Mouse (Mus musculus): ENCODE measurements around the gene Zkscan8. TPM values are rescaled to one million over a fixed set of nuclear protein-coding genes. Genes with fewer than 3 reads are reported as not detected.
A peak's percentile ranks its signal among the peaks of the same experiment; 100 is the strongest.
"Not testable (repeated sequence)": the region's sequence is repeated elsewhere in the genome, so short reads cannot be mapped to it uniquely, and the experiment has no call there.

Gene Zkscan8
- polyA plus RNA-seq (2016; fragmentation: Nextera tagmentation; extraction: Ambion mirVana) = 9.0 and 9.8 TPM in 2 replicates

DNA sequence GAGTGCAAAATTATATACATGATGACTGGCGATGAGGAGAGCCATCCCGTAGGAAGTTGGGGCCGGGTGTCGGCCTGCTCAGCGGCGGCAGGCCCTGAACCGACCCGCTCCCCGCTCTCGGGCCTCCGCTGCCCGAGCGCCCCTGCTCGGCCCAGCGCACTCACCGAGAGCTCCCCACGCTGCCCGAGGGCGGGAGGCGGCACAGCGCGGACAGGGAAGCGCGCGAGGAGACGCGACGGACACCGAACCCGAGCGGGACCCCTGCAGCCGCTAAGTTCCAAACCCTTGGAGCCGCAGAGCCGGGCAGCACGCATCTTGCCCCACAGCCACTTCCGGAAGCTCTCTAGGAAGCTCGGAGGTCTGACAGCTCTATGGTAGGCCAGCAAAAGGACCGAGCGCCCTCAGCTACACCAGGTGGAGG, at the start of gene Zkscan8:
Gene Zkscan8 (minus strand): TSS at position 340 of the 421 bp plus-strand sequence.
- H3K4me2 ChIP-seq (replicated peaks) = peak within 1 kb of the TSS; percentile 64
- peak within 1 kb of the TSS; percentile 94 for H3K4me3 ChIP-seq
- H3K9ac ChIP-seq = peak within 1 kb of the TSS; percentile 97
- peaks cover 4% of the 10 kb centered on the region for H3K4me1 ChIP-seq
- no peaks in the 10 kb centered on the region for H3K27me3 ChIP-seq
- peak; percentile 98 for ATAC-seq (ENCODE audit: low FRiP score)
- 0% methylated on average over 39 of the region's 39 CpGs for WGBS
- H3K27ac ChIP-seq = peak within 1 kb of the TSS; percentile 93
- H3K36me3 ChIP-seq = peaks cover 12% of the 10 kb centered on the region
- no peaks in the 10 kb centered on the region for H3K9me3 ChIP-seq (replicated peaks)

DNA sequence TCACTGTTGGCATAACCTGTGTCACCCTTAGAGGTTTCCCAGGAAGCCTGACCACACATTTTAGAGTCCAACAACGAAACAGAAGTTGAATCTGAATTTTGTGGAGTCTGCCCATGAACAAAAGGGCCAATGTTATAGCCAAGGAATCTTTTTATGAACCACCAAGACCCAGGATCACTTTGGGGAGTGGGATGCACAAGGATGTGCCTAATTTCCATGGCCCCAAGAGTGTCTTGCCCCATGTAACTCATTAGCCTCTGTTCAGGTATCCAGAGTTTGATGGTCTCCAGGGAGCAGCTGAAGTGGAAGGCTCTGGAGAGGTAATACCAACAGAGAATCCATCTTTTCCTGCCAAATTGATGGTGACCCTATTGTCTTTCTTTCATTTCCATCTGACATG, 28.9 kb upstream of the Zkscan8 start, which contains the start of gene Olfr1535:
Gene Olfr1535 (minus strand): TSS at position 101 of the 400 bp plus-strand sequence.
- no peaks in the 10 kb centered on the region for H3K36me3 ChIP-seq
- H3K9me3 ChIP-seq (replicated peaks) = no peaks in the 10 kb centered on the region
- 61% methylated on average over 1 of the region's 1 CpGs for WGBS
- H3K4me1 ChIP-seq = no peaks in the 10 kb centered on the region
- no peak within 1 kb of the TSS for H3K9ac ChIP-seq
- no peak within 1 kb of the TSS for H3K4me2 ChIP-seq (replicated peaks)
- no peak within 1 kb of the TSS for H3K4me3 ChIP-seq
- no peak within 1 kb of the TSS for H3K27ac ChIP-seq
- H3K27me3 ChIP-seq = no peaks in the 10 kb centered on the region
- no peak for ATAC-seq (ENCODE audit: low FRiP score)

DNA sequence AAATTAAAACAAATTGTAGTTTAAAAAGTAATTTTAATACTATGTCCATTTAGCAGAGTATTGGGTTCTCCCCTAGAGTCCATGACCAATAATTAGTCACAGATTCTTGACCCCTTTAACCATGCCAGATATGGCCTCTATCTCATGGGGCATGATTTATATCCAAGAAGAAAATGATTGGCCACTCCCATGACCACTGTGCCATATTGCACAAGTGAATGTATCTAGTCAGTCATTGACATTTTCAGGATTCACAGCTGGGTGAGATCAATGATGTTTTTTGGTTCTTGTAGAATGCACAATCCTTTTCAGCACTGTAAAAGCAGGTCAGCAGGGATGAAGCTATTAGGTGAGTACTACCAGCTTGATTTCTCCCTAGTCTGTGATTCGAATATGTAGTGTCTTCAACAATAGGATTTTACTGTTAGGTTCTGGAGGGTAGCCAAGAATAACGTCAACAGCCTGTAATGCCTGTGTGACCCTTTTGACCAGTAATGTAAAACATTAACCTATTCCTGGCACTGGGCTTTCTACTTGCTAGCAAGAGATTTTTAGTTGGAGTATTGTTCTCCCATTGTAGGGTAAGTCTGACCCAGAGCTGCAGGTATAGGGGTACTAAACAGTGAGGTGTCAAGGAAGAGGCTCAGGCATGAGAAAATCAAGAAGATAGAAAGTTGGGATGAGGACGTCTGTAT, 19.6 kb upstream of the Zkscan8 start:
- Histone ChIP-seq H3K27ac (no peak overlapping the region), H3K4me3 (no peak overlapping the region), H3K4me1 (no peaks in the 10 kb centered on the region), H3K4me2 (replicated peaks) (no peak overlapping the region), H3K9me3 (replicated peaks) (no peaks in the 10 kb centered on the region), H3K9ac (no peak overlapping the region), H3K36me3 (no peaks in the 10 kb centered on the region), H3K27me3 (no peaks in the 10 kb centered on the region)
- 63% methylated on average over 3 of the region's 3 CpGs for WGBS
- no peak for ATAC-seq (ENCODE audit: low FRiP score)

DNA sequence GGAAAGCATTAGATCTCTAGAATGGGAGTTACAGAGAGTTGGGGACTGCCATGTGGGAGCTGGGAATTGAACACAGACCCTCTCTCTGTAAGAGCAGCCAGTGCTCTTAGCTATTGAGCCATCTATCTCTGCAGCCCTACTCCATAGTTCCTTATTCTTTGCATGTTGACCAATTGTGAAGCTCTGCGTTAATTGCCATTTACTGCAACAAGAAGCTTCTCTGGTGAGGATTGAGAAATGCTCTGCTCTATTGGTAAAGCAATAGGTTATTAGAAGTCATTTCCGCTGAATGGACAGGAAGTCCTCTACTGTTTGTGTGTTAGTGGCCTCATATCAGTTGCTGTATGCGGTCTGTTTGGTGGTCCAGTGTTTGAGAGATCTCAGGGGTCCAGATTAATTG, 18.6 kb upstream of the Zkscan8 start:
- no peaks in the 10 kb centered on the region for H3K27me3 ChIP-seq
- H3K4me3 ChIP-seq = no peak overlapping the region
- no peak overlapping the region for H3K27ac ChIP-seq
- ATAC-seq (ENCODE audit: low FRiP score) = no peak
- 96% methylated on average over 3 of the region's 3 CpGs for WGBS
- H3K9ac ChIP-seq = no peak overlapping the region
- no peak overlapping the region for H3K4me2 ChIP-seq (replicated peaks)
- H3K36me3 ChIP-seq = no peaks in the 10 kb centered on the region
- no peaks in the 10 kb centered on the region for H3K4me1 ChIP-seq
- no peaks in the 10 kb centered on the region for H3K9me3 ChIP-seq (replicated peaks)

DNA sequence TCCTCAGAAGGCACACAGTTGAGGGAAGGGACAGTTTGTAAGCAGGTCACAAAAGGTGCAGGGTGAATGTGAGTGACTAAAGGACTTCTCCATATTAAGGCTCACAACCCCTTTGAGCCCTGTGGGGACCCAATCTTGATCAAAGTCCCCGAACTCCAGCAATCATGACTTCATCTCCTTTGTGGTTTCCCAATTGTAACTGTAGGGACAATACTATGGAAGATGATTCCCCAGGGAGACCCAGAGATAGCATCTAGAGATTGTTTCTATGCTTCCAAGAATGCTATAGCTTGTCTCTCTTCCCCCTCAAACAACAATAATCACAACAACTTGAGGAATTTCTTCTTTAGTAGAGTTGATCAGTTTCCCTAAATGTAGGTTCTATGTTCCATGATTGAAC, 11.8 kb upstream of the Zkscan8 start, which contains the start of gene Olfr1366:
Gene Olfr1366 (minus strand): TSS at position 101 of the 400 bp plus-strand sequence.
- no peak for ATAC-seq (ENCODE audit: low FRiP score)
- Histone ChIP-seq H3K4me2 (replicated peaks) (no peak within 1 kb of the TSS), H3K4me3 (no peak within 1 kb of the TSS), H3K9me3 (replicated peaks) (no peaks in the 10 kb centered on the region), H3K4me1 (no peaks in the 10 kb centered on the region), H3K27me3 (no peaks in the 10 kb centered on the region), H3K9ac (no peak within 1 kb of the TSS), H3K36me3 (no peaks in the 10 kb centered on the region), H3K27ac (no peak within 1 kb of the TSS)
- 81% methylated on average over 1 of the region's 1 CpGs for WGBS

DNA sequence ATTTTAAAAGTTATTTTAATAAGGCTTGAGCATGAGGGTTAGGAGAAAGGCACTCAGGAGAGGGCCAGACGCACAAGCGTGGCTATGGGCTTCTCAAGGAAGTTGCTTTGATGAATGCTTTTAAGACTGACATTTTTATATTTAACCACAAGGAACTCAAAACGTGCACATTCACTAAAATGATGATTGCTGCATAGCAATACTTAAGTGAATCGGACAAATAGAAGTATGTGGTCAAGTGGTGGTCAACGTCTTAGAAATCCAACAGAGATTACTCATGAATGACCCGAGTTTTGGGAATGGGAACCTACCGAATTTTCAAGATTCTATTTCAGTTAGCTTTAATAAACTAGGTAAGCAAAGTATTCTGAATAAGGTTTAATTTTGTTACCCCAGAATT, 784 bp downstream of the Zkscan8 start:
- Histone ChIP-seq H3K36me3 (peaks cover 16% of the 10 kb centered on the region), H3K9me3 (replicated peaks) (no peaks in the 10 kb centered on the region), H3K4me2 (replicated peaks) (peak overlapping the region; percentile 64), H3K27ac (no peak overlapping the region), H3K4me1 (peaks cover 4% of the 10 kb centered on the region), H3K27me3 (no peaks in the 10 kb centered on the region), H3K4me3 (peak overlapping the region; percentile 24), H3K9ac (peak overlapping the region; percentile 15; the same call in 1 of the 2 replicates)
- no peak for ATAC-seq (ENCODE audit: low FRiP score)
- WGBS = 58% methylated on average over 7 of the region's 7 CpGs

DNA sequence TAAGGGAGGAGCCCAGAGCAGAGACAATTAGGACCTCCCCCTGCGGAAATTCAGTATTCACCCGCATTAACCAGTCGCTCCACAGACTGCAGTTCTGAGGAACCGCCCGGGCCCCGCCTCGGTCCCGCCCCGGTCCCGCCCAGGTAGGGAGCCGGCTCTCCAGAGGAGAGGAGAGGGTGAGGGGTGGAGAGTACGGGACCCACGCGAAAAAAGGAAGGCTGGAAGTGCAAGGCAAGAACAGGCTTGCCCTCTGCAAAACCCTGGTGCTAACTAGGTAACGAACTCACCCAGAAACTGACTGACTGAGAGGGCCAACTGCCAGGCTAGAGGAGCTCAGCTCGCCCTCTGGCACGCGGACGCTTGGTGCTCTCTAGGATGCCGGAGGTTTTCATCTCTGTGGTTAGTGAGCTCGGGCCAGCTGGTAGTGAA, 24.7 kb downstream of the Zkscan8 start:
- peak overlapping the region; percentile 63 for H3K4me2 ChIP-seq (replicated peaks)
- peak; percentile 99 for ATAC-seq (ENCODE audit: low FRiP score)
- WGBS = under 1% methylated on average over 21 of the region's 21 CpGs
- peak overlapping the region; percentile 73 for H3K9ac ChIP-seq
- no peaks in the 10 kb centered on the region for H3K27me3 ChIP-seq
- H3K27ac ChIP-seq = peak overlapping the region; percentile 73
- H3K36me3 ChIP-seq = no peaks in the 10 kb centered on the region
- no peaks in the 10 kb centered on the region for H3K9me3 ChIP-seq (replicated peaks)
- H3K4me1 ChIP-seq = no peaks in the 10 kb centered on the region
- H3K4me3 ChIP-seq = peak overlapping the region; percentile 61

DNA sequence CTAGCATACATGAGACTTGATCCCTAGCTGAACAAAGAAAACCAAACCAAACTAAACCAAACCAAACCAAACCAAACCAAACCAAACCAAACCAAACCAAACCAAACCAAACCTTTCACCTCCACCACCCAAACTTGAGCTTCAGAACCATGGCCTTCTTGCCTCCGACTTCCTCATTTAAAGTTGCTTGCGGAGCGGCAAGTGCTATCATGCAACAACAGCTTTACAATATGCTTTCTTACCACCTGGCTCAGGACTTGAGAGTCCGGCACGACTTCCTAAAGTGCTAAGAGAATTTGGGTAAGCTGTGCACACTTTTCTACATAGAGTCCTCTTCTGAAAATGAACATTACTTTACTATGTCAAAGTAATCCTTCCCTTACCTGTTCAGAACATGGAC, 28.6 kb downstream of the Zkscan8 start:
- no peaks in the 10 kb centered on the region for H3K4me1 ChIP-seq
- ATAC-seq (ENCODE audit: low FRiP score) = no peak
- WGBS = 88% methylated on average over 5 of the region's 5 CpGs

DNA sequence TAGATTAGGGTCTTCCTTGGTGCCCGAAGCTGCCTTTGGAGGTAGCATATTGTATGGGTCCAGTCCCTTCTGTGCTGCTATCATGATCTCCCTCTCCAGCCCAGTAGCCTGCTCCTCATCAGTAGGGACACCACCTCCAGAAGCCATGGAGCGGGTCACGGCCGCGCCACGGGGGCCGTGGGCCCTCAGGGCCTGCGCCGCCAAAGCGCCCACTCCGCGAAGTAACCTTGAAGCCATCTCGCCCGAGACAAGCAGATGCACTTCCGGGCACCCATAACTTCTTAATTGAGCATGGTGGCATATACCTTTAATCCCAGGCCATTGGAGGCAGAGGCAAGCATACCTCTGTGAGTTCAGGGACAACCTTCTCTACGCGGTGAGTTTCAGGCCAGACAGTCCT, 29.7 kb downstream of the Zkscan8 start, which contains the start of gene Gm11273:
Gene Gm11273 (minus strand): TSS at position 237 of the 400 bp plus-strand sequence.
- not testable (repeated sequence) for H3K4me3 ChIP-seq; H3K36me3 ChIP-seq; H3K27me3 ChIP-seq; ATAC-seq (ENCODE audit: low FRiP score); H3K9ac ChIP-seq; H3K4me1 ChIP-seq; H3K9me3 ChIP-seq (replicated peaks); H3K4me2 ChIP-seq (replicated peaks); H3K27ac ChIP-seq
- WGBS = 92% methylated on average over 17 of the region's 17 CpGs

More for the DNA sequence above, 28.6 kb downstream of the Zkscan8 start:
- Histone ChIP-seq H3K4me3 (no peak overlapping the region), H3K36me3 (no peaks in the 10 kb centered on the region), H3K9ac (no peak overlapping the region), H3K27ac (no peak overlapping the region), H3K9me3 (replicated peaks) (no peaks in the 10 kb centered on the region), H3K27me3 (no peaks in the 10 kb centered on the region), H3K4me2 (replicated peaks) (no peak overlapping the region)

DNA sequence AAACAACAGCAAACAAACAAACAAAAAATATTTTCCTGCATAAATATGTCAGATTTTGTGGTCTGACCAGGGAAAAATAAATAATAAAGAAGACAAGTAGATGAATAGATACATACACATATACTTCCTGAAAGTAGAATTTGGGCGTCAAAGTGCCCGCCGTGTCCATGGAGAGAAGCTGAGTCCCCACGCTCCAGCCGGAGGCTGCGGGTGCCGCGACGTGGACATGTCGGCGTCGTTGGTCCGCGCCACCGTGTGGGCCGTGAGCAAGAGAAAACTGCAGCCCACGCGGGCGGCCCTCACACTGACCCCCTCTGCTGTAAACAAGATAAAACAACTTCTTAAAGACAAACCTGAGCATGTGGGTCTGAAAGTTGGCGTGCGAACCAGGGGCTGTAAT, 35.8 kb downstream of the Zkscan8 start, which contains the start of gene AK157302:
Gene AK157302 (plus strand): TSS at position 144 of the 400 bp plus-strand sequence.
- no peak for ATAC-seq (ENCODE audit: low FRiP score)
- Histone ChIP-seq H3K4me3 (no peak within 1 kb of the TSS), H3K4me1 (no peaks in the 10 kb centered on the region), H3K9me3 (replicated peaks) (no peaks in the 10 kb centered on the region), H3K27me3 (no peaks in the 10 kb centered on the region), H3K36me3 (no peaks in the 10 kb centered on the region), H3K27ac (no peak within 1 kb of the TSS), H3K4me2 (replicated peaks) (no peak within 1 kb of the TSS), H3K9ac (no peak within 1 kb of the TSS)
- WGBS = 91% methylated on average over 18 of the region's 21 CpGs

DNA sequence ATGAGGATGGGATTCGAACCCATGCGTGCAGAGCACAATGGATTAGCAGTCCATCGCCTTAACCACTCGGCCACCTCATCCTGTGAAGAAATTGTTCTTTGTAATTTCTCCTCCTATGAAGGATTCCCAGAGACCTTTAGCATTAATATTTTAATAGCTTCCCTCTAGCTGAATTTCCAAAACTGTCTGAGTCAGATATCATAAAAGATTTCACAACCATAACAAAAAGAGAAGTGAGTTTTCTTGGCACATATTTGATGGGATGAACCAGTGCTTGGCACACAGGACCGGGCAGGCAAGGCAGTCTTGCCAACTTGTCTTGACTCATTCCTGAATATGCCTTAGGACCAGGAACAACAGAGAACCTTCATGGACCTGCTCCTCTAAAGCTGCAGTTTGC, 38.1 kb downstream of the Zkscan8 start:
- Histone ChIP-seq H3K4me2 (replicated peaks) (no peak overlapping the region), H3K9me3 (replicated peaks) (no peaks in the 10 kb centered on the region), H3K4me1 (no peaks in the 10 kb centered on the region), H3K4me3 (no peak overlapping the region), H3K9ac (no peak overlapping the region), H3K27ac (no peak overlapping the region), H3K36me3 (no peaks in the 10 kb centered on the region), H3K27me3 (no peaks in the 10 kb centered on the region)
- WGBS = 94% methylated on average over 5 of the region's 5 CpGs
- ATAC-seq (ENCODE audit: low FRiP score) = no peak

DNA sequence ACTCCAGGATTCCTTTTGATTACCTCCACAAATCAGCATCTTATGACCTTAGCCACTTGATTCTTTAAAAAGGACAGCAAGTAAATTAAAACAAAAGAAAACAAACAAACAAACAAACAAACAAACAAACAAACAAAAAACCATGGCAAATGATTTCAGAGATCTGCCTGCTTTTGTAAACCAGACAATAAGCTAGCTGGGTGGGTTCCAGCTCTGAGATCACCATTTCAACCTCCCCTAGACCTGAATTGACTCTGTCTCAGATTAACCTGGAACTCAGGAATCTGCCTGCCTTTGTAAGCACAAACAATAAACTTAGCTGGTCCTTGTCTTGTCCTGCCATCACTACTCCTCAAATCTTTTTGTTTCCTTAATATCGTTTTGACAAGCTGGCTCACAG, 44.0 kb downstream of the Zkscan8 start:
- Histone ChIP-seq H3K27me3 (no peaks in the 10 kb centered on the region), H3K4me3 (no peak overlapping the region), H3K36me3 (peaks cover 24% of the 10 kb centered on the region), H3K27ac (no peak overlapping the region), H3K4me2 (replicated peaks) (no peak overlapping the region), H3K9me3 (replicated peaks) (no peaks in the 10 kb centered on the region; the same call in 1 of the 2 replicates), H3K9ac (no peak overlapping the region), H3K4me1 (no peaks in the 10 kb centered on the region)
- no peak for ATAC-seq (ENCODE audit: low FRiP score)
- WGBS = 85% methylated on average over 1 of the region's 1 CpGs
